Mouse (Mus musculus) E14TG2a.4 (cell line): ENCODE data around the gene Csmd2.

Experiments used
- CTCF ChIP-seq: conservative IDR thresholded peaks from 2 replicates; pipeline ENCODE4 v1.5.1; 2014; ENCODE audit warnings: low read length
- NANOG ChIP-seq: IDR thresholded peaks from 2 replicates; pipeline ENCODE4 v1.6.1; 2014; ENCODE audit warnings: borderline replicate concordance, low read length, mixed read lengths

GRCm38 (mm10) chr4:128400016-128400415 is 412.4 kb downstream of the Csmd2 start:
- TF ChIP-seq CTCF, result no peak
- no peak for TF ChIP-seq NANOG
